Mouse (Mus musculus): ENCODE data around the gene Stx4a. TPM values are rescaled to one million over a fixed set of nuclear protein-coding genes. Genes with fewer than 3 reads are reported as not detected.

Stx4a gene
- polyA plus RNA-seq, 1 experiment: 19.4 TPM

- no peak for TF ChIP-seq CTCF (IDR thresholded peaks at IDR 0.05; ENCODE audit: control insufficient read depth, insufficient read depth, insufficient replicate concordance, low read depth, low read length)
- TF ChIP-seq POLR2A (IDR thresholded peaks at IDR 0.05; ENCODE audit: control insufficient read depth, low read depth, low read length): peak; percentile 44
- Histone ChIP-seq H3K27ac (ENCODE audit: control insufficient read depth, insufficient read depth, low read depth, low read length) (peak overlapping the region; percentile 86), H3K4me1 (ENCODE audit: control insufficient read depth, insufficient read depth, low read length) (peaks cover 13% of the 10 kb centered on the region), H3K36me3 (ENCODE audit: control insufficient read depth, insufficient read depth, low read length) (no peaks in the 10 kb centered on the region), H3K27me3 (ENCODE audit: control insufficient read depth, insufficient read depth, low read length) (no peaks in the 10 kb centered on the region), H3K4me3 (ENCODE audit: control insufficient read depth, low read depth, low read length) (peak overlapping the region; percentile 93)
These were observed 18.1 kb downstream of the Stx4a start for GRCm38 (mm10) chr7:127842001-127842718.

- Histone ChIP-seq H3K4me3 (ENCODE audit: control insufficient read depth, low read depth, low read length) (no peak overlapping the region), H3K27ac (ENCODE audit: control insufficient read depth, insufficient read depth, low read depth, low read length) (no peak overlapping the region), H3K4me1 (ENCODE audit: control insufficient read depth, insufficient read depth, low read length) (no peaks in the 10 kb centered on the region), H3K36me3 (ENCODE audit: control insufficient read depth, insufficient read depth, low read length) (no peaks in the 10 kb centered on the region), H3K27me3 (ENCODE audit: control insufficient read depth, insufficient read depth, low read length) (no peaks in the 10 kb centered on the region)
- TF ChIP-seq POLR2A (IDR thresholded peaks at IDR 0.05; ENCODE audit: control insufficient read depth, low read depth, low read length): no peak
- TF ChIP-seq CTCF (IDR thresholded peaks at IDR 0.05; ENCODE audit: control insufficient read depth, insufficient read depth, insufficient replicate concordance, low read depth, low read length): no peak
These were observed 26.1 kb downstream of the Stx4a start for GRCm38 (mm10) chr7:127849973-127850875.

GRCm38 (mm10) chr7:127850906-127851305 lies 26.8 kb downstream of the Stx4a start:
- no peak overlapping the region for H3K4me3 ChIP-seq (ENCODE audit: control insufficient read depth, low read depth, low read length)
- H3K27ac ChIP-seq (ENCODE audit: control insufficient read depth, insufficient read depth, low read depth, low read length): no peak overlapping the region
- H3K27me3 ChIP-seq (ENCODE audit: control insufficient read depth, insufficient read depth, low read length): no peaks in the 10 kb centered on the region
- H3K4me1 ChIP-seq (ENCODE audit: control insufficient read depth, insufficient read depth, low read length): no peaks in the 10 kb centered on the region
- TF ChIP-seq CTCF (IDR thresholded peaks at IDR 0.05; ENCODE audit: control insufficient read depth, insufficient read depth, insufficient replicate concordance, low read depth, low read length) (no peak), POLR2A (IDR thresholded peaks at IDR 0.05; ENCODE audit: control insufficient read depth, low read depth, low read length) (no peak)
- H3K36me3 ChIP-seq (ENCODE audit: control insufficient read depth, insufficient read depth, low read length): no peaks in the 10 kb centered on the region

DNA sequence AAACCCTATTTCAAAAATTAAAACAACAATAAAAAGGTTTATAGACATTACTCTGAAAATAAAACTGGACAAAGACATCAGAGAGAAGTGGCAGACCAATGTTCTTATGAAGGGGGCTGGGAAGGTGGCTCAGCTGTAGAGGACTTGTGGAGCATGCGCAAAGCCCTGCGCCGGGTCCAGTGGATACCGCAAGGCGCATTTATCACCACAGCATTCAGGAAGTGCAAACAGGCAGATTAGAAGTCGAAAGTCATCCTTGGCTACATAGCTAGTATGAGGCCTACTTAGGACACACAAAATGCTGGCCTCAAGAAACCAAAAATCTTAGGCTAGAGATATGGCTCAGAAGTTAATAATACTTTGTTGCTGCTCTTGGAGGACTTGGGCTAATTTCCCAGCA lies 34.2 kb downstream of the Stx4a start:
- Histone ChIP-seq H3K27me3 (ENCODE audit: control insufficient read depth, insufficient read depth, low read length) (no peaks in the 10 kb centered on the region), H3K27ac (ENCODE audit: control insufficient read depth, insufficient read depth, low read depth, low read length) (no peak overlapping the region)

DNA sequence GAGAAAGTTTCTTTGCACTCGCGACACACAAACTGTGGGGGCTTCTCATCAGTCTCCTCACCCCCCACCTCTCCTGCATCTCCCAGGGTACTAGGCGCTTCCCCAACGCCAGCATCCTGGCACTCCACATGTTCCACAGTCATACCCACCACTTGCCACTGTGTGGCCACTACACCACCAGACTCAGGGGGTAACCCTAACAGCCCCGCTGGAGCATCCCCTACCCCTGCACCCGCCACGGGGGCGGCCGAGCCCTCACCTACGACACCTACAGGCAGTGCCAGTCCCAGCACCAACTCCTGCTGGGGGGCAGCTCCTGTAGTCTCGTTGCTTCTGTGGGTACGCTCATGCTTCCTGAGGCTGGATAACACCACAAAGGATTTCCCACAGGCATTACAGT lies 42.3 kb downstream of the Stx4a start:
- Histone ChIP-seq H3K36me3 (ENCODE audit: control insufficient read depth, insufficient read depth, low read length) (no peaks in the 10 kb centered on the region), H3K27me3 (ENCODE audit: control insufficient read depth, insufficient read depth, low read length) (no peaks in the 10 kb centered on the region), H3K4me1 (ENCODE audit: control insufficient read depth, insufficient read depth, low read length) (peaks cover 2% of the 10 kb centered on the region; the same call in 1 of the 2 replicates), H3K4me3 (ENCODE audit: control insufficient read depth, low read depth, low read length) (no peak overlapping the region), H3K27ac (ENCODE audit: control insufficient read depth, insufficient read depth, low read depth, low read length) (no peak overlapping the region)
- TF ChIP-seq CTCF (IDR thresholded peaks at IDR 0.05; ENCODE audit: control insufficient read depth, insufficient read depth, insufficient replicate concordance, low read depth, low read length): no peak
- no peak for TF ChIP-seq POLR2A (IDR thresholded peaks at IDR 0.05; ENCODE audit: control insufficient read depth, low read depth, low read length)

More for the DNA sequence above, 34.2 kb downstream of the Stx4a start:
- Histone ChIP-seq H3K4me3 (ENCODE audit: control insufficient read depth, low read depth, low read length) (no peak overlapping the region), H3K36me3 (ENCODE audit: control insufficient read depth, insufficient read depth, low read length) (no peaks in the 10 kb centered on the region), H3K4me1 (ENCODE audit: control insufficient read depth, insufficient read depth, low read length) (no peaks in the 10 kb centered on the region)
- TF ChIP-seq CTCF (IDR thresholded peaks at IDR 0.05; ENCODE audit: control insufficient read depth, insufficient read depth, insufficient replicate concordance, low read depth, low read length): no peak
- TF ChIP-seq POLR2A (IDR thresholded peaks at IDR 0.05; ENCODE audit: control insufficient read depth, low read depth, low read length): no peak

DNA sequence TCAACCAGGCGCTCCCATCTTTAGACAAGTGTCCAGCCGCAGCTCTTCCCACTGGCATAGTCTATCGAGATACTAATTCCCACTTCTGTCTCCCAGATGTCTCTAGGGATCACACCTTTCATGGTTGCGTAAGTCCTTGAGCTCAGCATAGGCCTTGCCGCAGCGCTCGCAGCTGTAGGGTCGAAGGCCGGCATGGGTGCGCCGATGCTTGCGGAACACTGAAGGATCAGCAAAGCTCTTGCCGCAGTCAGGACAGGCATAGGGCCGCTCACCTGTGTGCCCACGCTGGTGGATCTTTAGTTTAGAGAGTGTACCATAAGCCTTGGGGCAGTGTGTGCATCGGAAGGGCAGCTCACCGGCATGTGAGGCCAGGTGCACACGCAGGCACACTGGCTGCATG lies 43.5 kb downstream of the Stx4a start:
- TF ChIP-seq POLR2A (IDR thresholded peaks at IDR 0.05; ENCODE audit: control insufficient read depth, low read depth, low read length) (no peak), CTCF (IDR thresholded peaks at IDR 0.05; ENCODE audit: control insufficient read depth, insufficient read depth, insufficient replicate concordance, low read depth, low read length) (no peak)
- Histone ChIP-seq H3K4me3 (ENCODE audit: control insufficient read depth, low read depth, low read length) (no peak overlapping the region), H3K4me1 (ENCODE audit: control insufficient read depth, insufficient read depth, low read length) (peaks cover 2% of the 10 kb centered on the region; the same call in 1 of the 2 replicates), H3K27me3 (ENCODE audit: control insufficient read depth, insufficient read depth, low read length) (no peaks in the 10 kb centered on the region), H3K36me3 (ENCODE audit: control insufficient read depth, insufficient read depth, low read length) (no peaks in the 10 kb centered on the region), H3K27ac (ENCODE audit: control insufficient read depth, insufficient read depth, low read depth, low read length) (no peak overlapping the region)

DNA sequence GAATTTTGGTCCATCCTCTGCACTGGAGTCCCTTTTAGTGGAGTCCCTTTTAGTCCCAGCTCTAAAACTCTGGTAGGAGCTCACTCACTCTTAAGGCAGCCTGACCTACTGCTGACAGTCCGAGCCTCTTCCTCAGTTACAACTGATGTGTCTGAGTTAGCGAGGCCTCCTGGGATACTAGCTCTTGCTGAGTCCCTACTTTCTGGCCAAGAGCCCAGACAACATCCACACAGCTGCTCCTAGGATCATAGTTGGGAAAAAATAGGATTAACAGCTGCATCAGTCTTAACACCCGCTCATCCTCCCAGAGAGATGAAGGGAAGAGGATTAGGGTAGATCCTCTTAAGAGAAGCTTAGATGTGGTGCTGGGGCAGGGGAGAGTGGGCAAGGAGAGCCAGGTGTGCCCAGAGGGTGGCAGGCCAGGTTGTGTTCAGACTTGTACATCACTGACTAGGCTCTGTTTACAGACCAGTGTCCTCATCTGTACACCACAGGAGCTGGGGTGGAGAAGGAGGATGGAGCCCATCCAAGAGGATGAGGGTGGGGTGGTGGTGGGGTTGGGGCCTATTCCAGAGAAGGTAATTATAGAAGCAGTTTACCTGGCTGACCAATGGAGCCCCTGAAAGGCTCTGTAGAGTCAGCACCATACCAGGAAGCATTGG lies 45.2 kb downstream of the Stx4a start:
- H3K27ac ChIP-seq (ENCODE audit: control insufficient read depth, insufficient read depth, low read depth, low read length): no peak overlapping the region
- TF ChIP-seq POLR2A (IDR thresholded peaks at IDR 0.05; ENCODE audit: control insufficient read depth, low read depth, low read length): no peak
- no peak overlapping the region for H3K4me3 ChIP-seq (ENCODE audit: control insufficient read depth, low read depth, low read length)
- H3K4me1 ChIP-seq (ENCODE audit: control insufficient read depth, insufficient read depth, low read length): peaks cover 2% of the 10 kb centered on the region; the same call in 1 of the 2 replicates
- H3K27me3 ChIP-seq (ENCODE audit: control insufficient read depth, insufficient read depth, low read length): no peaks in the 10 kb centered on the region
- H3K36me3 ChIP-seq (ENCODE audit: control insufficient read depth, insufficient read depth, low read length): no peaks in the 10 kb centered on the region
